Mouse (Mus musculus) heart, postnatal 0 days (tissue): Measurements from ENCODE around the gene Slc25a42. TPM values are rescaled to one million over a fixed set of nuclear protein-coding genes. Genes with fewer than 3 reads are reported as not detected.

Source experiments
- ATAC-seq: fragments of 200-750 bp; cut with Nextera tagmentation; 2 replicates; pipeline ENCODE4 v1.8.0; 2017; ENCODE audit warnings: low read depth, moderate number of reproducible peaks, moderate library complexity; ENCODE audit not compliant: insufficient read depth
- DNase-seq: peaks from one replicate; pipeline ENCODE4 v3.0.0-alpha.2; 2016; ENCODE audit warnings: low spot score
- H3K27ac ChIP-seq: fragments of 300-500 bp; sonication (generic); 2 replicates; pipeline ENCODE4 v1.5.1; 2014; ENCODE audit warnings: low read depth, mild to moderate bottlenecking
- H3K27me3 ChIP-seq: fragments of 300-500 bp; sonication (generic); 2 replicates; pipeline ENCODE4 v1.6.1; 2014; ENCODE audit warnings: low read length, mixed read lengths; ENCODE audit not compliant: control insufficient read depth, insufficient read depth
- H3K36me3 ChIP-seq: fragments of 300-500 bp; sonication (generic); replicated peaks from 2 replicates; pipeline ENCODE4 v1.6.1; 2014; ENCODE audit warnings: low read length, mixed read lengths; ENCODE audit not compliant: control insufficient read depth, insufficient read depth
- H3K4me1 ChIP-seq: fragments of 300-500 bp; sonication (generic); 2 replicates; pipeline ENCODE4 v1.6.1; 2014; ENCODE audit warnings: antibody characterized with exemption; ENCODE audit not compliant: control insufficient read depth, insufficient read depth
- H3K4me2 ChIP-seq: fragments of 300-500 bp; sonication (generic); 2 replicates; pipeline ENCODE4 v1.6.1; 2014; ENCODE audit warnings: low read depth, mild to moderate bottlenecking, low read length, moderate library complexity
- H3K4me3 ChIP-seq: fragments of 300-500 bp; sonication (generic); 2 replicates; pipeline ENCODE4 v1.5.1; 2014; ENCODE audit warnings: low read depth, low read length
- H3K9ac ChIP-seq: fragments of 300-500 bp; sonication (generic); replicated peaks from 2 replicates; pipeline ENCODE4 v1.6.1; 2014; ENCODE audit warnings: low read depth, low read length, mixed read lengths
- H3K9me3 ChIP-seq: fragments of 300-500 bp; sonication (generic); replicated peaks from 2 replicates; pipeline ENCODE4 v1.6.1; 2016; ENCODE audit warnings: low read length; ENCODE audit not compliant: control insufficient read depth
- CTCF ChIP-seq: IDR thresholded peaks from 2 replicates; pipeline ENCODE4 v1.5.1; 2016; ENCODE audit warnings: antibody characterized with exemption, control low read depth, low read depth
- EP300 ChIP-seq: IDR thresholded peaks from 2 replicates; pipeline ENCODE4 v1.6.1; 2016; ENCODE audit warnings: antibody characterized with exemption, low read depth
- WGBS: fragments of 180-500 bp; shearing (Covaris S2); extraction: QIAGEN DNeasy Blood & Tissue Kit; methylation state at CpG from one replicate; pipeline ENCODE4 v1.1.7; 2014; 5-methylcytosine and 5-hydroxymethylcytosine counted together
- polyA plus RNA-seq: library from polyadenylated mRNA; unstranded; fragments of >200 nt; fragmentation: Nextera tagmentation; extraction: Ambion mirVana; gene quantifications from 2 replicates; pipeline ENCODE4 v1.2.1, GENCODE M21; 2015
- total RNA-seq: library from RNA; depleted of rRNA; stranded (reverse); fragments of >200 nt; gene quantifications from 2 replicates; pipeline ENCODE4 v1.2.3, GENCODE M21; 2014; ENCODE audit warnings: low replicate concordance

Gene Slc25a42
- total and polyA plus RNA-seq, 2 experiments from 2014 or later, result 16.5 to 29.1 TPM

DNA sequence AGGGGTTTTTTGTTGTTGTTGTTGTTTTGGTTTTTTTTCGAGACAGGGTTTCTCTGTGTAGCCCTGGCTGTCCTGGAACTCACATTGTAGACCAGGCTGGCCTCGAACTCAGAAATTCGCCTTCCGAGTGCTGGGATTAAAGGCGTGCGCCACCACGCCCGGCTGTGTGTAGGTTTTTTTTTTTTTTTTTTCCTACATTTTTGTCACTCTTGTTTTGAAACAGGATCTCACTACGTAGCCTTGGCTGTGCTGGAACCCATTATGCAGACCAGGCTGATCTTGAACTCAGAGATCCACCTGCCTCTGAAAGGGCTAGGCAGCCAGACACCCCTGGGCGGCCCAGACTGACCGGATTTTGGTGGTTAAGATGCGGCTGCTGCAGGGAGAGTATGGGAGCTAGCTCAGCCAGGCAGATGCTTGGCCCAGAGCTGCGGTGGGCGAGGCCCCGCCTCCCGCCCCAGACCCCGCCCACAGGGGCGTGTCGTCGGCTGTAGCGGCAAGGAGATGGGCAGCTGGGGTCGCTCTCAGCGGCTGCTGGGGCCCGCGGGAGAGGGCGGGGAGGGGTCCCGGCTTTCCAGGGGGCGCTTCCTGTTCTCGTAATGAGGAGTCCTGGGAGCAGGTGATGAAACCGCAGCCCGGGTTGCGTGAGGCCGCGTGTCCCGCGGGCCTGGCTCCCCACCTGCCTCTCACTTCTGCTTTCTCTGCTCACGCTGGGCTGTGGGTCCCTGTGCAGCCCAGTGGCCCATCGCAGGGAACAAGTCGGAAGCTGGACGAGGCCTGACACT is 53.8 kb downstream of the Slc25a42 start:
- H3K36me3 ChIP-seq, result no peaks in the 10 kb centered on the region
- TF ChIP-seq EP300, result no peak
- TF ChIP-seq CTCF, result no peak
- no peak overlapping the region for H3K9ac ChIP-seq
- H3K27ac ChIP-seq, result no peak overlapping the region
- no peak for DNase-seq
- no peaks in the 10 kb centered on the region for H3K27me3 ChIP-seq
- H3K4me1 ChIP-seq, result no peaks in the 10 kb centered on the region
- H3K4me3 ChIP-seq, result peak overlapping the region; percentile 48
- no peaks in the 10 kb centered on the region for H3K9me3 ChIP-seq
- H3K4me2 ChIP-seq, result peak overlapping the region; percentile 66
- 11% methylated on average over 39 of the region's 40 CpGs for WGBS
- ATAC-seq, result peak; percentile 86

DNA sequence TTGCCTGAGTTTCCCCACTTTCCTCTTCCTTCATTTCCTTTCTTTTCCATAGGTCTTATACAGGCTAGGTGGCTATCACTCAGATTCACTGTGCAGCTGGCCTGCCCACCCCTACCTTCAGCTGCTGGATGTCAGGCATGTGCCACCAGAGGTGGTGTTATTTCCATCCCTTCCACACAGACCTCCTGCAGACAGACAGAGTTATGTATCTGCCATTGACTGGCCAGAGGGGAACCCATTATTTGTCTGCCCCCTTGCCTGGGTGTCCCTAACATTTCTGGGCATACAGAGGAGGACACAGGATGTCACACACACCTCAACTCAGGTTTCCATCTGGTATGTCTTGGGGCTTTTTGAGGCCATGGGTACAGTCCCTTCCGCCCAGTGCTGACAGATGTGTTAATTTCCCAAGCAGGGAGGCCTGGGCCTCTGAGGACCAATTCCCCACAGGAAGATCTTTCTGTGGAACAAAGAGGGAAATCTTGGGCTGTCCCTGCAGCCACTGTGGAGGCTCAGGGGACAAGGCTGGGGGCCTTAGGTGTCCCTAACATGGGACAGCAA is 54.8 kb downstream of the Slc25a42 start:
- no peaks in the 10 kb centered on the region for H3K9me3 ChIP-seq
- H3K4me1 ChIP-seq, result no peaks in the 10 kb centered on the region
- no peak overlapping the region for H3K4me3 ChIP-seq
- ATAC-seq (no peak), DNase-seq (no peak)
- H3K27me3 ChIP-seq, result no peaks in the 10 kb centered on the region
- H3K27ac ChIP-seq, result no peak overlapping the region
- H3K9ac ChIP-seq, result no peak overlapping the region
- H3K36me3 ChIP-seq, result no peaks in the 10 kb centered on the region
- TF ChIP-seq EP300 (no peak), CTCF (no peak)
- H3K4me2 ChIP-seq, result no peak overlapping the region
- 93% methylated on average over 1 of the region's 1 CpGs for WGBS

DNA sequence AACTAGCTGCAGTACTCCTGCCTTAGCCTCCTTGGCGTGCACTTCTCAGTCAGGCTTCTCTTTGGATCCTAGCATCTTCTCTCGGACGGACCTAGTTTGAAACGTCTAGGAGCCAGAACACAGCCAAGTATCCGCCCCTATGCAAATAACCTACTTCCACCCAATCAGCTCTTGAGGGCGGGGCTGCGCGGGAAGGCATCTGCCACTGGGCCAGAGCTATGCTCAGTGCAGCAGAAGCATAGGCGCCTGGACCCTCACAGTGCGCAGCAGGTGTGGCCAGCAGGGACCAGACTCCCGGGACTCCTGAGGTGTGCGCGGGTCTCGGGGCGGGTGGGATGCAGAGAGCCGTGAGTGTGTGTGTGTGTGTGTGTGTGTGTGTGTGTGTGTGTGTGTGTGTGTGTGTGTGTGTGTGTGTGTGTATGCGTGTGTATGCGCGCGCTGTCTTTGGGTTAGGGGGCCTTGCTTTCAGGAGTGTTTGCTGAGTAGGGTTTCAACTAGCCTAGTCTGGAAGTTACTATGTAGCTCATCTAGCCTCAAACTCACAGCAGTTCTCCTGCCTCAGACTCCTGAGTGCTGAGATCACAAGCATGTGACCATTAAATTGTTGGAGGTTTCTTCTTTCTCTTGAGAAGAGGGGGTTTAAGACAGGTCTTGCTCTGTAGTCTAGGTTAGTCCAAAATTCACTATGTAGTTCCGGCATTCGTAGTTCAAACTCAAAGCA is 59.4 kb downstream of the Slc25a42 start:
- Histone ChIP-seq H3K4me2 (peak overlapping the region; percentile 30), H3K36me3 (no peaks in the 10 kb centered on the region), H3K4me1 (no peaks in the 10 kb centered on the region), H3K9me3 (no peaks in the 10 kb centered on the region), H3K9ac (no peak overlapping the region), H3K4me3 (peak overlapping the region; percentile 5; the same call in 1 of the 2 replicates), H3K27ac (no peak overlapping the region), H3K27me3 (no peaks in the 10 kb centered on the region)
- ATAC-seq, result peak; percentile 92
- TF ChIP-seq CTCF (no peak), EP300 (no peak)
- peak; percentile 70 for DNase-seq
- WGBS, result 16% methylated on average over 22 of the region's 22 CpGs

DNA sequence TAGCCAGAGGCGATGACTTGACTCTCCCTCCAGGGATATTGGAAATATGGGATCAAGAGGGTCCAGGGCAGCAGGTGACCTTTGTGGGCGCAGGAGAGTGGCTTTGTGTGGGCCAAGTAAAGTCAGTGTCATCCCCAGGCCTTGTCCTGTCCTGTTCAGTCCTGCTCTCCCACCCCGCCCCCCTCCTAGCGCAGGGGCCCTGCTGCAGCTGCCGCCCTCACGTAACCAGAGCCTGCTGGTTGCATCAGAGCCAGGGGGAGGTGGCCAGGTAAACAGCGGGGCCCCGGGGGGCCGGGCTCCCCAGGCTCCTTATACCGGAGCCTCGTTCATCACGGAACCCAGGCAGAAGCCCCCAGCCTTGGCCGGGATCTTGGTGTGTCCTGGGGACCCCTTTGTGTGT is 61.9 kb downstream of the Slc25a42 start:
- H3K4me3 ChIP-seq, result no peak overlapping the region
- no peaks in the 10 kb centered on the region for H3K9me3 ChIP-seq
- no peak overlapping the region for H3K4me2 ChIP-seq
- no peak overlapping the region for H3K9ac ChIP-seq
- no peak overlapping the region for H3K27ac ChIP-seq
- TF ChIP-seq CTCF (no peak), EP300 (no peak)
- WGBS, result 12% methylated on average over 13 of the region's 13 CpGs
- ATAC-seq (no peak), DNase-seq (no peak)
- no peaks in the 10 kb centered on the region for H3K27me3 ChIP-seq
- H3K36me3 ChIP-seq, result peaks cover 19% of the 10 kb centered on the region
- H3K4me1 ChIP-seq, result no peaks in the 10 kb centered on the region

DNA sequence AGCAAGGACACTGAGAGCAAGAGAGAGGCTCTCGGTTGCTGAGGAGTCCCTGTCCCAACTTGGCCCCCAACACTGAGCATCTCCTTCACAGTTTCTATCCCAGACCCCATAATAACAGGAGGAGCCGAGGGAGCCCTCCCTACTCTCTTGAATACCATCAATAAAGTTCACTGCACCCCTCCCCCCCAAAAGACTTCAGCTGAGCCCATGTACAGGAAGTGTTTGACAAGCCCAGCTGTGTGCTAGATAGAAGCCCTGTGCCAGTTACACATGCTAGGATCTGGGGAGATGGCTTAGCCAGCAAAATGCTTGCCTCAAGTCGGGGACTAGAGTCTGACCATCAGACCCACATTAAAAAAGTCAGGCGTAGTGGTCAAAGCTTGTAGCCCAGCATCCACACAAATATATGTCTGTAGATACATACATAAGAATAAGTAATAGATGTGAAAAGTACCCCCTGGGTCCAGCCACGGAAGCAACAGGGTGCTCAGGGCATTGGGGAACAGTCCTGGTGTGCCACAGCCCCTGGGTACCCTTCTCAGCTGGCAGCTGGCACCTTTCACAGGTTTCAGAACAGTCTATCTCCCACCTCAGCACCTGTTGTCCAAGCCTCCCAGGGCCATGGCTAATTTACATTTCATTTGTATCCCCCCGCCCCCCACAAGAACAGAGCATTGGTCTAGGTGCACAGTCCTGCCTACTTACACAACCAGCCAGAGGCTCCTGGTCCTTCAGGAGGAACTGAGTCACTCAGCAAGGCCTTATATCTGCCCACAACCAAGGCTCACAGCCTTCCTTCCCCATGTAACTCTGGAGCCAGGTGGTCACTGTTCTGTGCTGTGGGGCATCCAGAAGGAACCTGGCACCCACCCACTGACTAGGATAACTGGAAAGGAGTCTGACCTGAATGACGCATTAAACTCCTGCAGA is 64.2 kb downstream of the Slc25a42 start:
- no peaks in the 10 kb centered on the region for H3K27me3 ChIP-seq
- no peaks in the 10 kb centered on the region for H3K9me3 ChIP-seq
- H3K4me1 ChIP-seq, result no peaks in the 10 kb centered on the region
- no peak overlapping the region; the same call in 1 of the 2 replicates for H3K27ac ChIP-seq
- 86% methylated on average over 7 of the region's 7 CpGs for WGBS
- ATAC-seq (no peak), DNase-seq (no peak)
- no peak overlapping the region for H3K4me2 ChIP-seq
- H3K9ac ChIP-seq, result no peak overlapping the region
- H3K36me3 ChIP-seq, result peaks cover 32% of the 10 kb centered on the region
- TF ChIP-seq CTCF, result no peak
- TF ChIP-seq EP300, result no peak
- no peak overlapping the region for H3K4me3 ChIP-seq
